ENCODE assay signal across 17 mouse cellular contexts in the genomic region with DNA sequence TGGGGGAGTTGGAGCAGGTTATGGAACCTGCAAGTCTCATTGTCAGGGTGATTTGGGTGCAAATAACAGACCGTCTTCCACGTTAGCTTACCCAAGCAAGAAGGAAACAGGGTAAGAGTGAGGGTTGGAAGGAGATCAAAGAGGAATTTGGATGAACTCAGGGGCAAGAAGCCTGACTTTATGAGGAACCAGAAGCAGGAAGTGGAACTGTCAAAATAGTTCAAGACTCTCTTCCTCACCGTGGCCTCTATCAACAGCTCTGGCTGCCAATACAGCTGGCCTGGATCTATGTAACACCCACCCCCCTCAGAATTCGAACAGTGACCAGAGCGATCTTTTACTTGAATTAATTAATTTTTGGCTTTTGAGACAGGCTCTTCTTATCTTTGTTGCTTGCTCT. TPM values are rescaled to one million over a fixed set of nuclear protein-coding genes. Genes with fewer than 3 reads are reported as not detected.
DNase-seq lines count a peak whose midpoint lies in the region; ATAC-seq and TF ChIP-seq lines count a peak whose summit lies in the region.
"Had no signal": no experiment of that assay in that cellular context is flagged by ENCODE, and none has a peak within 500 bp of the region (broad histone marks: within the 10 kb centered on the region; RNA-seq: fewer than 3 reads in every experiment).

No protein-coding gene starts in this region.

- in situ Hi-C loops in CH12.LX (cut with MboI; ENCODE audit: low pct_ligation_motif_present, low pct_unique_long_range_greater_than_20kb, low sequenced_read_pairs): loop anchor here (10.0 kb wide), 1 partner anchor 51 kb away; no protein-coding TSS in a partner anchor

- no peak overlapping the region for H3K4me2 ChIP-seq in kidney, embryonic 14.5 days (replicated peaks; ENCODE audit: low read depth, low read length)
- H3K4me2 ChIP-seq in CH12.LX (ENCODE audit: insufficient read depth, low read depth, poor library complexity, severe bottlenecking): no peak overlapping the region
- H3K4me2 ChIP-seq: neural tube, embryonic 13.5 days had no signal

- no peak for TF ChIP-seq CTCF in CH12.LX (conservative IDR thresholded peaks at IDR 0.05 in 1 of 2, IDR thresholded peaks at IDR 0.05 in 1 of 2; ENCODE audit: low read depth in 2 of 2, low read length in 2 of 2)

- no peaks in the 10 kb centered on the region for H3K9me3 ChIP-seq in kidney, embryonic 14.5 days (ENCODE audit: control insufficient read depth, low read length)
- H3K9me3 ChIP-seq in CH12.LX (replicated peaks; ENCODE audit: low read length): no peaks in the 10 kb centered on the region
- H3K9me3 ChIP-seq: neural tube, embryonic 13.5 days had no signal

- no peak for ATAC-seq in kidney, embryonic 14.5 days (ENCODE audit: low FRiP score, low TSS enrichment)
- ATAC-seq: CD4-positive, CD25-positive, alpha-beta regulatory T cell, adult 4 months; forebrain, embryonic 16.5 days; midbrain, embryonic 16.5 days had no signal

- dilution Hi-C loops in CH12.LX (cut with MboI; ENCODE audit: extremely low pct_ligation_motif_present, extremely low pct_unique_long_range_greater_than_20kb, low sequenced_read_pairs): no loop called here

- no peak overlapping the region for H3K27ac ChIP-seq in kidney, embryonic 14.5 days (ENCODE audit: low read depth, low read length)
- no peak overlapping the region for H3K27ac ChIP-seq in CH12.LX (ENCODE audit: insufficient read depth, low read depth)
- H3K27ac ChIP-seq: liver, embryonic 14.5 days; neural tube, embryonic 13.5 days; stomach, postnatal 0 days had no signal

- H3K79me2 ChIP-seq in CH12.LX (replicated peaks; ENCODE audit: control insufficient read depth, extremely low read depth, insufficient read depth, poor library complexity, severe bottlenecking): no peaks in the 10 kb centered on the region

- TF ChIP-seq POLR2A in CH12.LX (IDR thresholded peaks at IDR 0.05; ENCODE audit: low read depth, low read length): no peak

- H3K4me1 ChIP-seq in kidney, embryonic 14.5 days (ENCODE audit: control insufficient read depth, insufficient read depth, low read length): no peaks in the 10 kb centered on the region
- peaks cover 5 to 31% of the 10 kb centered on the region in 2 experiments; a peak in 3 of 4 replicates for H3K4me1 ChIP-seq in CH12.LX (ENCODE audit: control insufficient read depth in 1 of 2, insufficient read depth in 2 of 2)
- H3K4me1 ChIP-seq: neural tube, embryonic 13.5 days had no signal

- peak; percentile 7 for DNase-seq in kidney, postnatal 14 days
- DNase-seq in CH12.LX (ENCODE audit: extremely low read depth): peak; percentile 46
- DNase-seq in brain, adult 2 months (ENCODE audit: low read depth, low spot score): peak; percentile 38
- DNase-seq in lung, postnatal 36 days: peak; percentile 70
- no peak for DNase-seq in spleen, postnatal 10 days (ENCODE audit: low spot score in 2 of 2)
- DNase-seq in left cerebral cortex, adult 8-10 months (ENCODE audit: low spot score in 2 of 2): no peak
- no peak for DNase-seq in urinary bladder, adult 18-20 months (ENCODE audit: low spot score in 2 of 2)
- DNase-seq: gastrocnemius, postnatal 25 days; kidney, postnatal 25 days; thymus, postnatal 4 days had no signal

- no peak overlapping the region for H3K9ac ChIP-seq in kidney, embryonic 14.5 days (ENCODE audit: low read depth, low read length)
- no peak overlapping the region for H3K9ac ChIP-seq in CH12.LX (ENCODE audit: insufficient read depth, low read depth)
- H3K9ac ChIP-seq: liver, embryonic 14.5 days; neural tube, embryonic 13.5 days had no signal

- H3K27me3 ChIP-seq in kidney, embryonic 14.5 days (ENCODE audit: control insufficient read depth, insufficient read depth, low read length): no peaks in the 10 kb centered on the region
- H3K27me3 ChIP-seq in CH12.LX (replicated peaks): no peaks in the 10 kb centered on the region
- H3K27me3 ChIP-seq: neural tube, embryonic 13.5 days had no signal

- TF ChIP-seq RAD21 in CH12.LX (IDR thresholded peaks at IDR 0.05; ENCODE audit: low read depth, low read length): no peak

- H3K36me3 ChIP-seq in kidney, embryonic 14.5 days (ENCODE audit: control insufficient read depth, insufficient read depth, low read length): no peaks in the 10 kb centered on the region
- H3K36me3 ChIP-seq in CH12.LX (replicated peaks in 1 of 2; ENCODE audit: control insufficient read depth in 1 of 2, insufficient read depth in 1 of 2, low read length in 1 of 2): no peaks in the 10 kb centered on the region
- H3K36me3 ChIP-seq: neural tube, embryonic 13.5 days had no signal

- 35% methylated on average over 5 of the region's 5 CpGs for WGBS in kidney, embryonic 14.5 days

- TF ChIP-seq EP300 in CH12.LX (IDR thresholded peaks at IDR 0.05; ENCODE audit: low read length): peak; percentile 63

- H3K4me3 ChIP-seq in kidney, embryonic 14.5 days (ENCODE audit: low read length): no peak overlapping the region
- no peak overlapping the region for H3K4me3 ChIP-seq in CH12.LX (replicated peaks in 1 of 3; ENCODE audit: low read depth in 2 of 3, low read length in 2 of 3, poor library complexity in 1 of 3)
- H3K4me3 ChIP-seq: neural tube, embryonic 13.5 days had no signal

TF ChIP-seq in CH12.LX, 34 proteins besides CTCF, POLR2A, EP300 and RAD21:
- TF ChIP-seq ELF1 (IDR thresholded peaks at IDR 0.05; ENCODE audit: low read depth, low read length) (peak; percentile 50; the same call in 1 of the 2 replicates), ZNF384 (IDR thresholded peaks at IDR 0.05; ENCODE audit: low read depth, low read length) (no peak)

RNA-seq across cellular contexts. Expression of a gene that starts 33.0 kb away (rescaled TPM):
- 24.8 and 35.0 TPM in 2 replicates for polyA plus RNA-seq in kidney, embryonic 14.5 days (2014; fragmentation: Nextera tagmentation; extraction: Ambion mirVana)
- total RNA-seq in CH12.LX (2012; rRNA removed) (24.4 and 28.6 TPM in 2 replicates), CH12.LX (2014; rRNA removed) (27.4 and 31.0 TPM in 2 replicates)
- 50.0 and 54.8 TPM in 2 replicates for polyA plus RNA-seq in CH12.LX (2012; ENCODE audit: insufficient read length, low read depth)
- total RNA-seq in left cerebral cortex, adult 8-10 months (2022): 10 to 100 TPM; 29.2 to 36.5 (median 32.4) TPM

RNA-seq across cellular contexts. Expression of a gene that starts 41.9 kb away (rescaled TPM):
- 0.23 and 0.47 TPM in 2 replicates for polyA plus RNA-seq in kidney, embryonic 14.5 days (2014; fragmentation: Nextera tagmentation; extraction: Ambion mirVana)
- total RNA-seq in CH12.LX (2012; rRNA removed) (0.04 TPM in 1 of 2 replicates, not detected in the other), CH12.LX (2014; rRNA removed) (0.31 and 0.34 TPM in 2 replicates)
- polyA plus RNA-seq in CH12.LX (2012; ENCODE audit: insufficient read length, low read depth): 0.65 and 1.1 TPM in 2 replicates
- 1 to 10 TPM; 1.1 to 3.0 (median 1.8) TPM for total RNA-seq in left cerebral cortex, adult 8-10 months (2022)

Comparison
In these comparisons a context has a peak if more than half of its experiments do, and no peak if none do; other contexts are left out.
1. DNase-seq: peak in kidney, postnatal 14 days (single experiment), CH12.LX (single experiment), brain, adult 2 months (single experiment) and lung, postnatal 36 days (single experiment); none in spleen, postnatal 10 days (0 of 2), left cerebral cortex, adult 8-10 months (0 of 2) and urinary bladder, adult 18-20 months (0 of 2).